Mouse (Mus musculus) lung, embryonic 16.5 days (tissue): Measurements from ENCODE around the gene Gas6. TPM values are rescaled to one million over a fixed set of nuclear protein-coding genes. Genes with fewer than 3 reads are reported as not detected.

Experiments used
- polyA plus RNA-seq: library from polyadenylated mRNA; unstranded; fragments of >200 nt; fragmentation: Nextera tagmentation; extraction: Ambion mirVana; gene quantifications from 2 replicates; pipeline ENCODE4 v1.2.1, GENCODE M21; 2015

Gene Gas6
- polyA plus RNA-seq, 1 experiment from 2014 or later = 78.0 TPM

Other genes starting within 250 kb of the Gas6 start
- 5.7 and 6.3 TPM in 2 replicates for gene Adprhl1, start 240.3 kb downstream of the Gas6 start, polyA plus RNA-seq
- gene Dcun1d2, start 206.4 kb downstream of the Gas6 start, polyA plus RNA-seq = 24.8 and 25.0 TPM in 2 replicates
- 35.7 and 41.3 TPM in 2 replicates for gene Tmco3, start 206.3 kb downstream of the Gas6 start, polyA plus RNA-seq
- 144 and 155 TPM in 2 replicates for gene Tfdp1, start 155.7 kb downstream of the Gas6 start, polyA plus RNA-seq
- gene Atp4b, start 97.7 kb downstream of the Gas6 start, polyA plus RNA-seq = not detected in 2 replicates
- gene Grk1, start 89.4 kb downstream of the Gas6 start, polyA plus RNA-seq = not detected in 2 replicates
- gene Tmem255b, start 59.3 kb downstream of the Gas6 start, polyA plus RNA-seq = 0.70 and 1.1 TPM in 2 replicates
- gene 1700029H14Rik, start 68.0 kb upstream of the Gas6 start, polyA plus RNA-seq = not detected in 2 replicates
- 48.7 and 50.7 TPM in 2 replicates for gene Rasa3, start 183.1 kb upstream of the Gas6 start, polyA plus RNA-seq
- 0.29 and 1.0 TPM in 2 replicates for gene Cfap97d2, start 211.4 kb upstream of the Gas6 start, polyA plus RNA-seq